Mouse (Mus musculus): ENCODE measurements around the gene Mrgpra4. TPM values are rescaled to one million over a fixed set of nuclear protein-coding genes. Genes with fewer than 3 reads are reported as not detected.

The Mrgpra4 gene
- not detected in 2 replicates for total RNA-seq (2014; rRNA removed; ENCODE audit: low replicate concordance)
- not detected in 2 replicates for polyA plus RNA-seq (2015; fragmentation: Nextera tagmentation; extraction: Ambion mirVana)

DNA sequence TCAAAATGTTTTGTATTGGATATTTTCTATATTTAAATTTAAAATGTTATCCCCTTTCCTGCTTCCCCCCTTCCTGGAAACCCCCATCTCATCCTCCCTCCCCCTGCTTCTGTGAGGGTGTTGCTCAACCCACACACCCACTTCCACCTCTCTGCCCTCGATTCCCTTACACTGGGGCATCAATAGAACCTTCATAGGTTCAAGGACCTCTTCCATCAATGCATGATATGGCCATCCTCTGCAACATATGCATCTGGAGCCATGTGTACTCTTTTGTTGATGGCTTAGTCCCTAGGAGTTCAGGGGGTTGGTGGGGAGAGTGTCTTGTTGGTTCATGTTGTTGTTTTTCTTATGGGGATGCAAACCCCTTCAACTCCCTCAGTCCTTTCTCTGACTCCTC lies at the start of gene Mrgpra4:
Mrgpra4 (minus strand) TSS at position 101 of the 400 bp plus-strand sequence.
- Histone ChIP-seq H3K4me3 (ENCODE audit: low read depth, low read length) (no peak within 1 kb of the TSS), H3K4me2 (ENCODE audit: low read depth, low read length) (no peak within 1 kb of the TSS), H3K36me3 (replicated peaks; ENCODE audit: control insufficient read depth, insufficient read depth, low read length) (no peaks in the 10 kb centered on the region), H3K4me1 (ENCODE audit: control insufficient read depth, insufficient read depth) (no peaks in the 10 kb centered on the region), H3K27ac (ENCODE audit: low read depth) (no peak within 1 kb of the TSS), H3K9ac (replicated peaks; ENCODE audit: low read depth, low read length) (no peak within 1 kb of the TSS), H3K9me3 (replicated peaks; ENCODE audit: control insufficient read depth, low read length) (no peaks in the 10 kb centered on the region), H3K27me3 (ENCODE audit: control insufficient read depth, insufficient read depth, low read length) (no peaks in the 10 kb centered on the region)
- TF ChIP-seq CTCF (IDR thresholded peaks at IDR 0.05; ENCODE audit: low read depth) (no peak), EP300 (IDR thresholded peaks at IDR 0.05; ENCODE audit: low read depth) (no peak)
- DNase-seq (ENCODE audit: low spot score) (no peak), ATAC-seq (ENCODE audit: insufficient read depth, low read depth) (no peak)
- WGBS: 61% methylated on average over 1 of the region's 1 CpGs

DNA sequence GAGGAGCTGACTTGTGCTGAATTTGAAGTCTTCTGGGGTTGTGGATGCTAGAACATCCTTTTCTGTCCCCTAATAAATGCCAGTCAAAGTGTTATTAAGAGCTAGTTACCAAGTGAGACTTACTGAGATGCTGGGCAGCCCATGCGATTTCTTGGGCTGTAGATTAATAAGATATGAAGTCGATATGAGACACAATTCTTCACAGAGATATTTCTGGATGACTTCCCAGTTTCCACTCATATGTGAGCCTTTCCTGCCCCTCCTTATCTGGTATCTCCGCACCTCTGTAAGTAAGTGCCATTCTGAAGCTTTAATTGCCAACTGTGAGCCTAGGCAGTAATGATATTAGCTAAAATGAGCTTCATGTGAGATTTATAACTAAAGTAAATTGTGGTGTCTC lies 45.6 kb upstream of the Mrgpra4 start, which contains the start of gene Mrgprx1:
Mrgprx1 (minus strand) TSS at position 101 of the 400 bp plus-strand sequence.
- Histone ChIP-seq H3K27ac (ENCODE audit: low read depth) (no peak within 1 kb of the TSS), H3K27me3 (ENCODE audit: control insufficient read depth, insufficient read depth, low read length) (no peaks in the 10 kb centered on the region), H3K9ac (replicated peaks; ENCODE audit: low read depth, low read length) (no peak within 1 kb of the TSS), H3K4me2 (ENCODE audit: low read depth, low read length) (no peak within 1 kb of the TSS), H3K36me3 (replicated peaks; ENCODE audit: control insufficient read depth, insufficient read depth, low read length) (no peaks in the 10 kb centered on the region), H3K4me1 (ENCODE audit: control insufficient read depth, insufficient read depth) (no peaks in the 10 kb centered on the region), H3K4me3 (ENCODE audit: low read depth, low read length) (no peak within 1 kb of the TSS), H3K9me3 (replicated peaks; ENCODE audit: control insufficient read depth, low read length) (no peaks in the 10 kb centered on the region)
- DNase-seq (ENCODE audit: low spot score) (no peak), ATAC-seq (ENCODE audit: insufficient read depth, low read depth) (no peak)
- TF ChIP-seq CTCF (IDR thresholded peaks at IDR 0.05; ENCODE audit: low read depth) (no peak), EP300 (IDR thresholded peaks at IDR 0.05; ENCODE audit: low read depth) (no peak)
- WGBS: 53% methylated on average over 3 of the region's 3 CpGs

- Histone ChIP-seq H3K27ac (ENCODE audit: low read depth) (no peak overlapping the region), H3K4me1 (ENCODE audit: control insufficient read depth, insufficient read depth) (no peaks in the 10 kb centered on the region)
- DNase-seq (ENCODE audit: low spot score): no peak
These were observed 36.0 kb upstream of the Mrgpra4 start for GRCm38 (mm10) chr7:48017874-48018273.

DNA sequence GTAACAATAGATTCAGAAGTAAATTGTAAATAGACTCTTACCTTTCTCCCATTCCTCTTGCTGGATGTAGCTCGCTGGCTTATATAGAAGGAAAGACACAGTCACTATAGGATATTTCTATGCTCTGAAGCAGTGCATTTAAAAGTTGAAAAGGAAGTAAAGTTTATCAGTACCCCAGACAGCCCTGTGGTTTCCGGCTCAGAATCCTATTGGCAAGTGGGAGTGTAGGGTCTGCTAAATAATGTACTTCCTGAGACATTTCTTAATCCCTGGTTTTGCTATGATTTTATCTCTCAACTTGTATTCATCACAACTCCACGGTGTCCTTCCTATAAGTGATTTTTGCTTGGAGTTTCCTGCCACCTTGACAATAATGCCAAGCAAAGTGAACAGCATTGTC lies 13.8 kb upstream of the Mrgpra4 start:
- DNase-seq (ENCODE audit: low spot score): no peak
- TF ChIP-seq EP300 (IDR thresholded peaks at IDR 0.05; ENCODE audit: low read depth): no peak
- no peak for TF ChIP-seq CTCF (IDR thresholded peaks at IDR 0.05; ENCODE audit: low read depth)
- Histone ChIP-seq H3K4me3 (ENCODE audit: low read depth, low read length) (no peak overlapping the region), H3K27ac (ENCODE audit: low read depth) (no peak overlapping the region), H3K27me3 (ENCODE audit: control insufficient read depth, insufficient read depth, low read length) (no peaks in the 10 kb centered on the region), H3K36me3 (replicated peaks; ENCODE audit: control insufficient read depth, insufficient read depth, low read length) (no peaks in the 10 kb centered on the region), H3K9me3 (replicated peaks; ENCODE audit: control insufficient read depth, low read length) (no peaks in the 10 kb centered on the region), H3K4me2 (ENCODE audit: low read depth, low read length) (no peak overlapping the region), H3K9ac (replicated peaks; ENCODE audit: low read depth, low read length) (no peak overlapping the region), H3K4me1 (ENCODE audit: control insufficient read depth, insufficient read depth) (no peaks in the 10 kb centered on the region)
- WGBS: 40% methylated on average over 3 of the region's 3 CpGs
- ATAC-seq (ENCODE audit: insufficient read depth, low read depth): no peak

More at GRCm38 (mm10) chr7:48017874-48018273, 36.0 kb upstream of the Mrgpra4 start:
- H3K9me3 ChIP-seq (replicated peaks; ENCODE audit: control insufficient read depth, low read length): no peaks in the 10 kb centered on the region
- WGBS: 36% methylated on average over 2 of the region's 2 CpGs
- H3K27me3 ChIP-seq (ENCODE audit: control insufficient read depth, insufficient read depth, low read length): no peaks in the 10 kb centered on the region
- no peak for TF ChIP-seq CTCF (IDR thresholded peaks at IDR 0.05; ENCODE audit: low read depth)
- no peak for TF ChIP-seq EP300 (IDR thresholded peaks at IDR 0.05; ENCODE audit: low read depth)
- no peaks in the 10 kb centered on the region for H3K36me3 ChIP-seq (replicated peaks; ENCODE audit: control insufficient read depth, insufficient read depth, low read length)
- no peak overlapping the region for H3K4me3 ChIP-seq (ENCODE audit: low read depth, low read length)
- ATAC-seq (ENCODE audit: insufficient read depth, low read depth): no peak
- H3K9ac ChIP-seq (replicated peaks; ENCODE audit: low read depth, low read length): no peak overlapping the region
- no peak overlapping the region for H3K4me2 ChIP-seq (ENCODE audit: low read depth, low read length)

GRCm38 (mm10) chr7:47986752-47987151 lies 4.9 kb upstream of the Mrgpra4 start:
- no peak for ATAC-seq (ENCODE audit: insufficient read depth, low read depth)
- Histone ChIP-seq H3K9me3 (replicated peaks; ENCODE audit: control insufficient read depth, low read length) (no peaks in the 10 kb centered on the region), H3K36me3 (replicated peaks; ENCODE audit: control insufficient read depth, insufficient read depth, low read length) (no peaks in the 10 kb centered on the region), H3K27ac (ENCODE audit: low read depth) (no peak overlapping the region), H3K27me3 (ENCODE audit: control insufficient read depth, insufficient read depth, low read length) (no peaks in the 10 kb centered on the region), H3K4me3 (ENCODE audit: low read depth, low read length) (no peak overlapping the region), H3K4me2 (ENCODE audit: low read depth, low read length) (no peak overlapping the region), H3K4me1 (ENCODE audit: control insufficient read depth, insufficient read depth) (no peaks in the 10 kb centered on the region), H3K9ac (replicated peaks; ENCODE audit: low read depth, low read length) (no peak overlapping the region)
- TF ChIP-seq EP300 (IDR thresholded peaks at IDR 0.05; ENCODE audit: low read depth) (no peak), CTCF (IDR thresholded peaks at IDR 0.05; ENCODE audit: low read depth) (peak; percentile 40)
- 52% methylated on average over 1 of the region's 1 CpGs for WGBS
- DNase-seq (ENCODE audit: low spot score): no peak

Other genes starting within 250 kb of the Mrgpra4 start
- gene Mrgprx1, start 45.5 kb upstream of the Mrgpra4 start, total RNA-seq (2014; rRNA removed; ENCODE audit: low replicate concordance): not detected in 2 replicates
- gene Mrgprx1, start 45.5 kb upstream of the Mrgpra4 start, polyA plus RNA-seq (2015; fragmentation: Nextera tagmentation; extraction: Ambion mirVana): not detected in 2 replicates
- not detected in 2 replicates for gene Mrgprb5, start 186.9 kb upstream of the Mrgpra4 start, total RNA-seq (2014; rRNA removed; ENCODE audit: low replicate concordance)
- gene Mrgprb5, start 186.9 kb upstream of the Mrgpra4 start, polyA plus RNA-seq (2015; fragmentation: Nextera tagmentation; extraction: Ambion mirVana): not detected in 2 replicates
- not detected in 2 replicates for gene Mrgprb4, start 217.2 kb upstream of the Mrgpra4 start, total RNA-seq (2014; rRNA removed; ENCODE audit: low replicate concordance)
- not detected in 2 replicates for gene Mrgprb4, start 217.2 kb upstream of the Mrgpra4 start, polyA plus RNA-seq (2015; fragmentation: Nextera tagmentation; extraction: Ambion mirVana)

Measured in heart, postnatal 0 days (tissue).